Mouse (Mus musculus): ENCODE measurements around the gene Ctf1.
"Not testable (repeated sequence)": the region's sequence is repeated elsewhere in the genome, so short reads cannot be mapped to it uniquely, and the experiment has no call there.

Gene Ctf1

GRCm38 (mm10) chr7:127691221-127691989, 21.1 kb upstream of the Ctf1 start:
- peak; percentile 52; the same call in 1 of the 2 replicates for ATAC-seq (ENCODE audit: insufficient number of reproducible peaks, low FRiP score, low TSS enrichment)

DNA sequence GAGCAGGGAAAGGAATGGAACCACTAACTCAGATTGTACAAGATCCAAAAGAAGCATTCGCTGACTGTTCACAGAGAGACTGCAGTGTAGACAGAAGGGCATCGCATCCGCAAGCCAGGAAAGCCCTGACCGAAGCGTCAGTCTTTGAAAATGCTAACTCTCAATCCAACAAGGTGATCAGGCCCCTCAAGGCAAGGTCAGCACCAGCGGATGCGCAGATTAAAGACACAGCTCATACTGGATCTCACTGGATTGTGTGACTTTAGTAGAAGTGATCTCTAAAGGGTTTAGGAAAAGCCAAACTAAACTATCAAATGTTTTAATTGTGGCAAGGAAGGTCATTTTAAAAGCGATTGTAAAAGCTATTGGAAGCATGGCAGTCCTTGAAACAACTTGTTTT, 19.2 kb upstream of the Ctf1 start:
- no peak for ATAC-seq (ENCODE audit: insufficient number of reproducible peaks, low FRiP score, low TSS enrichment)

- ATAC-seq (ENCODE audit: insufficient number of reproducible peaks, low FRiP score, low TSS enrichment) = not testable (repeated sequence)
These were observed 18.8 kb upstream of the Ctf1 start for GRCm38 (mm10) chr7:127693730-127694129.

GRCm38 (mm10) chr7:127698986-127699385, 13.6 kb upstream of the Ctf1 start:
- ATAC-seq (ENCODE audit: insufficient number of reproducible peaks, low FRiP score, low TSS enrichment) = no peak; the same call in 1 of the 2 replicates

DNA sequence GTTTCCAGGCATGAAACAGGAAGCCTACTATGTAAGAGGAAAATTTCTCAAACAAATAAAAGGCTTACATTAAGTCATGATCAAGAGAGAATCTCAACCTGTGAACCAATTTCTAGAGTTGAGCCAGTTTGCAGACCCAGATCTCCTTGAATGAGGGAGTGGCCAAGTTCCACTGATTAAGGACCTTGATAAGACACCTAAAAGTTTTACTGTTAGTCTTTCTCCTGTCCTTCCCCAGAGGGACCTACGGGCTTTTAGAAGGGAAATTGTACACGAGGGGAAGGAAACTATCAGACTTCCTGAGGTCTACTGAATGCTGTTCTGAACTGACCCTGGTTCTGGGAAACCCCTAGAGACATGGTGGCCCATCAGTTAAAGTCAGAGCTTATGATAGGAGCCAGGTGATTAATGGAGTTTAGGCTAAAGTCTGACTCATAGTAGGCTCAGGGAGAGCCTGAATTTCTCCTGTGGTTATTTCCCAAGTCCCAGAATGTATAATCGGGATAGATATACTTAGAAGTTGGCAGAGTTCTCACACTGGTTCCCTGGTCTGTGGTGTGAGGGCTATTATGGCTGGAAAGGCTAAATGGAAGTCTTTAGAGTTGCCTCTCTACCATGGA, 11.7 kb upstream of the Ctf1 start:
- no peak for ATAC-seq (ENCODE audit: insufficient number of reproducible peaks, low FRiP score, low TSS enrichment)

- no peak for ATAC-seq (ENCODE audit: insufficient number of reproducible peaks, low FRiP score, low TSS enrichment)
These were observed 8.9 kb upstream of the Ctf1 start for GRCm38 (mm10) chr7:127703561-127704178.

DNA sequence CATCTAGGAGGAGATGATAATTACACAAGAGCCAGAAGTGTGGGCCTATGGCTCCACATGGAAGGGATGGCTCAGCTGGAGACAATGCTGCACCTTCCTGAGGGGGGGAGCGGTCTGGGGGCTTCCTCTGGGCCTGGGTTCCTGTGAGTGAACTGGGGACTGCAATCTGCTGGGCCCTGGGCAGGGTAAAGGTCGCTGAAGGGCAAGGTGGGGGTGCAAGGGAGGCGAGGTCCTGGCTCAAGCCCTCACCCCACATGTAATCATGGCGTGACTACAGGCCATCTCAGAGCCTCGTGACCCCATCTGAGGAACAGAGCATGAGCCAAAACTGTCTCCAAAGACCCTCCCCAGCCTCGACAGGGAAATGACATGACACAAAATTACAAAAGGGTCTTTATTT, 7.9 kb upstream of the Ctf1 start:
- no peak for ATAC-seq (ENCODE audit: insufficient number of reproducible peaks, low FRiP score, low TSS enrichment)

GRCm38 (mm10) chr7:127705706-127706105, 6.8 kb upstream of the Ctf1 start:
- ATAC-seq (ENCODE audit: insufficient number of reproducible peaks, low FRiP score, low TSS enrichment) = no peak

- ATAC-seq (ENCODE audit: insufficient number of reproducible peaks, low FRiP score, low TSS enrichment) = no peak
These were observed 5.2 kb upstream of the Ctf1 start for GRCm38 (mm10) chr7:127707045-127707956.

DNA sequence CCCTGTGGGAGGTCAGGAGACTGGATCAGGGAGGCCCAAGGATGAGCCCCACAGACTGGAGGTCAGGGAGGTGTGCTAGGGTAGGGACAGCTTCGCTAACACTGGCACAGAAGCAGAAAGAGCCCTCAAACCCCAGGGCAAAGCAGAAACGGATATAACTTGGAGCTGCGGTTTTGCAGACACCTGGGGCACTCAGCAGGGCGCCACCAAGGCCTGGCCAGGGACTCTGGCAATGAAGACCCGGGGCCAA, 4.7 kb upstream of the Ctf1 start:
- no peak for ATAC-seq (ENCODE audit: insufficient number of reproducible peaks, low FRiP score, low TSS enrichment)

DNA sequence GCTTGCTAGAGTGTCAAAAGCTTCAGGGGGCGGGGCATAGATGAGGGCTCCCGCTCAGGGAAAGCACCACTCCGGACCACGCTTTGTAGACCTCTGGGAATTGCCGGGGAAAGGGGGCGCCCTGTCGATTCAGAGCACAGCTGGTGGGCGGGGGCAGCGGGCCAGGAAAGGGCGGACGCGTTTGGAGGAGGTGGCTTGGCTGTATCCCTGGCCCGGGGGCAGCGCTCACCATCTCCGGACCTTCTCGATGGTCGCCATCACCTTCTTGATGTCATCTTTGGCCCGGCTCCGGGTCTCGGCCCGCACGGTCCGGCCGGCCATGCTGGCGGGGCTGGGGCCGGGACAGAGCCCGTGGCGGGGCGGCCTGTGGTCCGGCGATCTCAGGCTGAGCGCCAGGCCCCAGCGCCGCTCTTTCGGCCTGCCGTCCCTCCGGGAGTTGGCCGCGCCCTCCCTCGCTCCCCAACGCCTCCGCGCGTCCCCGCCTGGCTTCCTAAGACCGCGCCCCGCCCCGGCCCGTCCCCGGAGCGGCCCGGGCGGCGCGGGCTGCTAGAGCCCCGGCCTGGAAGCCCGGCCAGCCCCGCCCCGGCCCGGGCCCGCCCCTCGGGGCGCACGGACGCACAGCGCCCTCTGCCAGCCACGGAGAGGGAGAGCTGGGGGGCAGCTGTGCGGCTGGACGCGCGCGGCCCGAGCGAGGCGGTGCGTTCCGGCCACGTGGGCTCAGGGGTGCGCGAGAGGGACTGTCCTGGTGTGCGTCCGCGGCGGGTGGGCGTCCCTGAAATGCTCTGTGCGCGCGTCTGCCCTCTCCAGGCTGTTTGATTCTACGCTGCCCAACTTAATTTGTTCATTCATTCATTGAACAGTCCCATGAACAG, 4.1 kb upstream of the Ctf1 start, which contains the start of gene Bcl7c:
Bcl7c (minus strand) TSS at position 727 of the 872 bp plus-strand sequence.
- peak; percentile 69 for ATAC-seq (ENCODE audit: insufficient number of reproducible peaks, low FRiP score, low TSS enrichment)

GRCm38 (mm10) chr7:127709261-127709979, 3.1 kb upstream of the Ctf1 start:
- no peak for ATAC-seq (ENCODE audit: insufficient number of reproducible peaks, low FRiP score, low TSS enrichment)

- no peak for ATAC-seq (ENCODE audit: insufficient number of reproducible peaks, low FRiP score, low TSS enrichment)
These were observed 1.5 kb upstream of the Ctf1 start for GRCm38 (mm10) chr7:127711031-127711430.

DNA sequence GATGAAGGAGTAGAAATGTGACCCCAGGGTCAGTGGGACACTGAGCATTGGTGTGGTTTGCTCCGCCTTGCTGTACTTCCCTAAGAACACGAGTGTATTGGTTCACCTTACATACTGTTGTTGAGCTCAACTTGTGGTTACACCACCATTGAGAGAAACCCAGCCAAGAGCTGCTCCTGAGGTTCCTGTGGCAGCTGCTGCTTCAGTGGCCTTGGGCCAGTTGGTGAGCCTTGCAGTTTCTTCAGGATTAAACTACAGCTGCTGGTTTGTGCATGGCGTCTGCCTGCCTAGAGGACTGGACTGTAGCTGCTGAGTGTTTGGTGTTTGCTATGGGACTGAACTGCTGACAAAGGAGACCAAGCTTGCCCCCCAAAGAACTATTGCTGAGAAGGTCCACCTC, 1.1 kb upstream of the Ctf1 start:
- ATAC-seq (ENCODE audit: insufficient number of reproducible peaks, low FRiP score, low TSS enrichment) = no peak

DNA sequence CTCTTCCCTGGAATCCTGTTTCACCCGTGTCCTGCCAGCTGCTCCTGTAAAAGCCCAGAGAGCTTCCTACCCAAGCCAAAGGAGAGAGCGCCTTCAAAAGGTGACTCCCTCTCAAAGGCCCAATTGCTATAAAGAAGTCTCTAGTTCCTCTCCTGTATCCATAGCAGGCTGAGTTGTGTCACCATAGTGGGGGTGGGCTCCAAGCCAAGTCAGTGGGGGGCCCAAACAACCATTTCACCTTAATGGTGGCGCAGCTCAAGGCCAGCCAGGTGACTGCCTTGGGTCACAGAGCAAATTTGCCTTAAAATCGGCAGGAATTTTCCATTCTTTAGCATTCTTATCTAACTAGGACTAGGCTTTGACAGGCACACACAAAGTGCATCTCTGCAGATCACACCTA, 2.3 kb downstream of the Ctf1 start:
- ATAC-seq (ENCODE audit: insufficient number of reproducible peaks, low FRiP score, low TSS enrichment) = no peak

DNA sequence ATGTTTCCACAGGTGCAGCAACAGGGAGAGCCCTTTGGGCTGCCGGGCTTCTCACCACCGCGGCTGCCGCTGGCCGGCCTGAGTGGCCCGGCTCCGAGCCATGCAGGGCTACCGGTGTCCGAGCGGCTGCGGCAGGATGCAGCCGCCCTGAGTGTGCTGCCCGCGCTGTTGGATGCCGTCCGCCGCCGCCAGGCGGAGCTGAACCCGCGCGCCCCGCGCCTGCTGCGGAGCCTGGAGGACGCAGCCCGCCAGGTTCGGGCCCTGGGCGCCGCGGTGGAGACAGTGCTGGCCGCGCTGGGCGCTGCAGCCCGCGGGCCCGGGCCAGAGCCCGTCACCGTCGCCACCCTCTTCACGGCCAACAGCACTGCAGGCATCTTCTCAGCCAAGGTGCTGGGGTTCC, 4.5 kb downstream of the Ctf1 start:
- ATAC-seq (ENCODE audit: insufficient number of reproducible peaks, low FRiP score, low TSS enrichment) = peak; percentile 62; the same call in 1 of the 2 replicates

DNA sequence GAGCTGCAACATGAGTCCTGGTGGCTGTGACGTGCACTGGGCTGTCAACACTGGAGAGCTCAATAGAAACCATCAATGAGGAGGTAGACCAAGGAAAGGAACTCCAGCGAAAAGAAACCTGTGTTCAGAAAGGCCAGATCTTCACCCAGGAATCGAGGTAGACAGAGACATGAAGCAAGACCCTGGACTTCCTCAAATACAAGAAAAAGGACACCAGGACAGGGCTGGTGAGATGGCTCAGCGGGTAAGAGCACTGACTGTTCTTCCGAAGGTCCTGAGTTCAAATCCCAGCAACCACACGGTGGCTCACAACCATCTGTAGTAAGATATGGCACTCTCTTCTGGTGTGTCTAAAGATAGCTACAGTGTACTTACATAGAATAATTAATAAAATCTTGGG, 5.8 kb downstream of the Ctf1 start:
- ATAC-seq (ENCODE audit: insufficient number of reproducible peaks, low FRiP score, low TSS enrichment) = no peak

DNA sequence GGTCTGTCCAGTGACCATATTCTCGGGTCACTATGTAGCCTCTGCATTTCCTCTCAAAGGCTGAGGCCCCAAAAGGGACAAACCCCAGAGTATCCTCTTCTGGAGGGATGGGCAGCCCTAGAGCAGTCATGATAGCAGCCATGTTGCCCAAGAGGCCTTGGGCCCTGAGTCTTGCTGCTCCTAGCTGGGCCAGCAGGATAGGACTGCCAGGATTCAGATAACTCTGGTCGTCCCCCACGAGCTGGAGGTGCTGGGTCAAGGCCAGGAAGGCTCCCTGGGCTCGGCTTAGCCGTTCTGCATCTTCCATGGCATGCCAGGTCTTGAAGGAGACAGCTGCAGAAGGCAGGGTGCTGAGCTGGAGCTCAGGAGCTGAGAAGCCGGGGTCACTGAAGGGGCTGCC, 6.7 kb downstream of the Ctf1 start:
- ATAC-seq (ENCODE audit: insufficient number of reproducible peaks, low FRiP score, low TSS enrichment) = no peak

DNA sequence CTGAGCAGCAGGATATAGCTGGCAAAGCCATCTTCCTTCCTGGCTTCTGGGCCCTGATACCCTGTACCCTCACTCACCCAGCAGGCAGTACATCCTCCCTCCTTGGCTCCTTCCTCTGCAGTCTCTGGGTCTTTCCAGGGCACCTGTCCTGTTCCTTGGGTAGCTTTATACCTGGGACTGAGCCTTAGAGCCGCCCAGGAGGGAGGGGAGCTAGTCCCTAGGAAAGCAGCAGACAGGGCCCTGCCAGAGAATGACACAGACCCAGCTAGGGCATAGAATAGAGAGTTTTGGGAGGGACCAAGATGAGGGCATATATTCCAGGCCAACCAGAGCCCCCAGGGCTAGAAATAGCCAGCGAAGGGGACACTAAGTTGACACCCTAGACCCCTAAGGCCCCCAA, 13.0 kb downstream of the Ctf1 start:
- ATAC-seq (ENCODE audit: insufficient number of reproducible peaks, low FRiP score, low TSS enrichment) = no peak

Measured in cerebellum, adult (tissue).